Mouse (Mus musculus) lung, embryonic 16.5 days (tissue): ENCODE results near the gene Brat1. TPM values are rescaled to one million over a fixed set of nuclear protein-coding genes. Genes with fewer than 3 reads are reported as not detected.

Experiments used
- ATAC-seq: fragments of 200-750 bp; cut with Nextera tagmentation; 2 replicates; pipeline ENCODE4 v1.8.0; 2017; ENCODE audit warnings: low read depth, mild to moderate bottlenecking, moderate library complexity
- H3K27ac ChIP-seq: fragments of 300-500 bp; sonication (generic); 2 replicates; pipeline ENCODE4 v1.5.1; 2014; ENCODE audit warnings: mild to moderate bottlenecking, control low read depth, low read length
- H3K27me3 ChIP-seq: fragments of 300-500 bp; sonication (generic); 2 replicates; pipeline ENCODE4 v1.6.1; 2014; ENCODE audit warnings: low read depth, low read length, mixed read lengths; ENCODE audit not compliant: control insufficient read depth, insufficient read depth
- H3K36me3 ChIP-seq: fragments of 300-500 bp; sonication (generic); 2 replicates; pipeline ENCODE4 v1.6.1; 2014; ENCODE audit warnings: low read length; ENCODE audit not compliant: control insufficient read depth, insufficient read depth
- H3K4me1 ChIP-seq: fragments of 300-500 bp; sonication (generic); replicated peaks from 2 replicates; pipeline ENCODE4 v1.6.1; 2014; ENCODE audit warnings: low read length, mixed read lengths; ENCODE audit not compliant: control insufficient read depth, insufficient read depth
- H3K4me2 ChIP-seq: fragments of 300-500 bp; sonication (generic); 2 replicates; pipeline ENCODE4 v1.6.1; 2014; ENCODE audit warnings: low read depth, low read length, control low read depth
- H3K4me3 ChIP-seq: fragments of 300-500 bp; sonication (generic); 2 replicates; pipeline ENCODE4 v1.5.1; 2014; ENCODE audit warnings: mild to moderate bottlenecking, low read length, control low read depth
- H3K9ac ChIP-seq: fragments of 300-500 bp; sonication (generic); 2 replicates; pipeline ENCODE4 v1.6.1; 2014; ENCODE audit warnings: low read length, control low read depth
- H3K9me3 ChIP-seq: fragments of 300-500 bp; sonication (generic); 2 replicates; pipeline ENCODE4 v1.6.1; 2016; ENCODE audit warnings: low read length; ENCODE audit not compliant: control insufficient read depth
- WGBS: fragments of 180-500 bp; shearing (Covaris S2); extraction: QIAGEN DNeasy Blood & Tissue Kit; methylation state at CpG from one replicate; pipeline ENCODE4 v1.1.7; 2014; 5-methylcytosine and 5-hydroxymethylcytosine counted together
- polyA plus RNA-seq: library from polyadenylated mRNA; unstranded; fragments of >200 nt; fragmentation: Nextera tagmentation; extraction: Ambion mirVana; gene quantifications from 2 replicates; pipeline ENCODE4 v1.2.1, GENCODE M21; 2015

Gene Brat1
- polyA plus RNA-seq, 1 experiment from 2014 or later = 24.4 TPM

DNA sequence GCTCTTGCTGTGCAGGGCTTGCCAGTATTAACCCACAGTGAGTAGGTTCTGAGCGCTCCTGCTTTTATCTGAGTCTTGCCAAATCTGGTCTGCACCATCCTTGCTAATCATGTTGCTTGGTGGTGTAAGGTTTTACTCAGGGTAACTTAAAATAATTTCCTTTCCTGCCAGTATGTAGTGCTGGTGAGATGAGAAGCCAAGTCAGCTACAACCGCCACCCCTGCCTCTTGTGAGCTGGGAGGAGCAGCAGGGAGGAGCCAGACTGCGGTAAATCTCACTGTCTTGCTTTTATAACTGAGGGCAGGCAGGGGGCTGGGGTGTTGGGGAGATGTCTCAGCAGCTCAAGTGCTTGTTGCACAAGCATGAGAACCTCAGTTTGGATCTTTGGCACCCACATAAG, 16.4 kb upstream of the Brat1 start:
- no peak overlapping the region for H3K4me2 ChIP-seq
- no peaks in the 10 kb centered on the region for H3K27me3 ChIP-seq
- H3K9me3 ChIP-seq = no peaks in the 10 kb centered on the region
- no peaks in the 10 kb centered on the region for H3K4me1 ChIP-seq
- no peak overlapping the region for H3K27ac ChIP-seq
- 61% methylated on average over 3 of the region's 3 CpGs for WGBS
- no peak overlapping the region for H3K4me3 ChIP-seq
- peak; percentile 71 for ATAC-seq
- peaks cover 15% of the 10 kb centered on the region for H3K36me3 ChIP-seq
- H3K9ac ChIP-seq = no peak overlapping the region

DNA sequence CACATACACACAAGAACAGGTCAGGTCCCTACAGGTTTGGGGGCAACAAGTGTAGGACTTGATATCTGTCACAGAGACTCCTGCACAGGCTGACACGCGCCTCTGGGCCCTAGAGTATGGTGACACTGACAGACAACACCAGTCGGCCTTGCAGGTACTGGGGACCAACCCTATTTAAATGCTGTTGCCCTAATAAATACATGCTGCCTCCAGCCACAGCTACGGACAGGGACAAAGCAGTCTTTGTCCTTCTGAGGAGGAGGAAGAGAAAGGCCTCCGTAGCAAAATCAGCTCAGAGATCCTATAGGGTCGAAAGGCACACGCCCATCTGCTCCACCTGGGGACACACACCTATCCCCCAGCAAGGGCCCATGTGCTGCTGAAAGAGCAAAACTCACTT, 8.8 kb upstream of the Brat1 start:
- H3K4me2 ChIP-seq = no peak overlapping the region
- 88% methylated on average over 7 of the region's 7 CpGs for WGBS
- H3K36me3 ChIP-seq = peaks cover 5% of the 10 kb centered on the region
- peaks cover 3% of the 10 kb centered on the region for H3K4me1 ChIP-seq
- no peak overlapping the region for H3K9ac ChIP-seq
- no peaks in the 10 kb centered on the region for H3K27me3 ChIP-seq
- ATAC-seq = no peak
- no peak overlapping the region for H3K4me3 ChIP-seq
- no peaks in the 10 kb centered on the region for H3K9me3 ChIP-seq
- H3K27ac ChIP-seq = no peak overlapping the region

DNA sequence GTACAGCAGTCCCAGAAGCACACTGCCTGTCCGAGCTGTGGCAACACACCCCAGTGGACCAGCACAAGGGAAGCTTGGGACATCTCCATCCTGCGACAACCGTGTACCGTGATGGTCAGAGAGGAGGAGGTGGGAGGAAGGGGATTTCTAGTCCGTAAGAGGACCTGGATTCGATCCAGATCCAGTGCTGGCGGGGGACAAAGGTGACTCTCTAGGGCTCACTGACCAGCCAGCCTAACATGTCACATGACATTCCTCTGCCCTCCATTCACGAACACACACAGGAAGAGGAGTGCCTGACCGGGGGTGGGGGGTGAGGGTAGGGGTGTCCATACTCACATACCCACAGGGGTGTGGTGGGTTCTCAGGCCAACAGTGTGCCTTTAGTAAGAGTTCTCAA, 5.0 kb upstream of the Brat1 start:
- no peaks in the 10 kb centered on the region for H3K9me3 ChIP-seq
- no peak for ATAC-seq
- no peak overlapping the region for H3K9ac ChIP-seq
- WGBS = 70% methylated on average over 9 of the region's 9 CpGs
- H3K36me3 ChIP-seq = peaks cover 3% of the 10 kb centered on the region; the same call in 1 of the 2 replicates
- peaks cover 14% of the 10 kb centered on the region for H3K4me1 ChIP-seq
- H3K4me2 ChIP-seq = no peak overlapping the region
- no peak overlapping the region for H3K4me3 ChIP-seq
- H3K27me3 ChIP-seq = no peaks in the 10 kb centered on the region
- no peak overlapping the region for H3K27ac ChIP-seq

DNA sequence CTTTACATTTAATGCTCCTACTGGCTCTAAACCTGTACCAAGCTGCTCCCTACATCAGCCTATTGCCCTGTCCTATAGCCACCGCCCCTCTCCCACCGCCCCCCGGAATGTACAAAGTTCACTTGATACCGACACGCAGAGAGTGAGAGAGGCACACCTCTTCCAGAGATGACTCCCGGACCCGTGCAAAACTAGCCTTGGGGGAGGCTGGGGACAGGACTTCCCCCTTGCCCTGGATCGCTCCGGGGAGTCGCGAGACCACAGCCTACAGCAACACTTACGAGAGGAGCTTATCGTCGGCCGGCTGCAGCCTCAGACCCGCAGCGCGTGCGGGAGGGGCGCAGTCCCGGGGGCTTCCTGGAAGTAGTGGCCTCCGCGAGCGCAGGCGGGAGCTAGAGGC, 3.1 kb upstream of the Brat1 start:
- Histone ChIP-seq H3K36me3 (peaks cover 3% of the 10 kb centered on the region; the same call in 1 of the 2 replicates), H3K27me3 (no peaks in the 10 kb centered on the region), H3K4me2 (peak overlapping the region; percentile 89), H3K4me3 (peak overlapping the region; percentile 88), H3K4me1 (peaks cover 24% of the 10 kb centered on the region), H3K27ac (peak overlapping the region; percentile 88), H3K9ac (peak overlapping the region; percentile 91), H3K9me3 (no peaks in the 10 kb centered on the region)
- ATAC-seq = peak; percentile 2
- WGBS = under 1% methylated on average over 25 of the region's 25 CpGs

DNA sequence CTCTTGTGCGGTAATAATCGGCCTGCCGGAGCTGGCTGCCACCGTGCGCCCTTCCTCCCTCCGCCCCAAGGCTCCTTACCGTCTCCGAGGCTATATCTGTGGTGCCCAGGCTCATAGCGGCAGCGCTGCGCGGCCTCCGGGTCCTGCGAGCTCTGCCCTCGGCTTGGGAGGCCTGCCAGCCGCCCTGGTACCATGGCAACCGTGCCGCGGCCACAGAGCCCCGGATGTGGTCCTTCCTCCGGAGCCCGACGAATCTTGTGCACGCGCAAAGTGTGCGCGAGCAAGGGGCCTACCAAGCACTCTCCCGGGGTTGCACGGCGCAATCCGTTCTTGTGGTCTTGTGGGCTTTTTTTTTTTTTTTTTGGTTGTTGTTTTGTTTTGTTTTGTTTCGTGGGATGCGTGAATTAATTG, 2.7 kb upstream of the Brat1 start, which contains the start of gene Iqce:
Iqce (minus strand) TSS at position 276 of the 411 bp plus-strand sequence.
- Histone ChIP-seq H3K27ac (peak within 1 kb of the TSS; percentile 88), H3K4me1 (peaks cover 24% of the 10 kb centered on the region), H3K9ac (peak within 1 kb of the TSS; percentile 91), H3K4me2 (peak within 1 kb of the TSS; percentile 89), H3K27me3 (no peaks in the 10 kb centered on the region), H3K4me3 (peak within 1 kb of the TSS; percentile 88), H3K36me3 (no peaks in the 10 kb centered on the region; the same call in 1 of the 2 replicates), H3K9me3 (no peaks in the 10 kb centered on the region)
- WGBS = under 1% methylated on average over 29 of the region's 33 CpGs
- peak; percentile 61 for ATAC-seq

DNA sequence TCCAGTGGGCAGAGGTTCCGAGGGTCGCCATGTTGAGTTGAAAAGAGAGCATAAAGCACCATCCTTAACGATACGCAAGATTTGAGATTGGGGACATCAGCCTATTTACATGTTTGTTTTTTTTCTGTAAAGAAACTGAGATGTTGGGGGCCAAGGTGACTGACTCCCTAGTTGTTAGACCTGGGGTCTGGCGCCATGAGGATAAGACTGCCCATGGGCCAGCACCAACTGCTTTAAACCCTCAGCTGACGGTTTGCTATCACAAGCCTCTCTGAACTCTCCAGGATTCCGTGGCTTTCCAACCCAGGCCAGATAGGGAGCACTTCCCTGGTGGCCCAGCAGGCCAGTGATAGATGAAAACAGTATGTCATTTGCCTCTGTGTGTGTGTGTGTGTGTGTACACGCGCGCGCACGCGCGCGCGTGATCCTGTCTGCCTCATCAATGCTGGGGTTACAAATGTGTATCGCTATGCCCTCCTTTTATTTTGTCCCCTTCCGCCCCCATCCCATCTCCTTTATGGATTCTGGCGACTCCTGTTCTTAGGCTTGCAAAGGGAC, 2.1 kb upstream of the Brat1 start:
- WGBS = 60% methylated on average over 19 of the region's 19 CpGs
- no peak for ATAC-seq
- peak overlapping the region; percentile 88 for H3K27ac ChIP-seq
- H3K4me1 ChIP-seq = peaks cover 24% of the 10 kb centered on the region
- no peaks in the 10 kb centered on the region for H3K9me3 ChIP-seq
- peak overlapping the region; percentile 88 for H3K4me3 ChIP-seq
- H3K27me3 ChIP-seq = no peaks in the 10 kb centered on the region
- H3K36me3 ChIP-seq = no peaks in the 10 kb centered on the region; the same call in 1 of the 2 replicates
- peak overlapping the region; percentile 89 for H3K4me2 ChIP-seq
- peak overlapping the region; percentile 91 for H3K9ac ChIP-seq

DNA sequence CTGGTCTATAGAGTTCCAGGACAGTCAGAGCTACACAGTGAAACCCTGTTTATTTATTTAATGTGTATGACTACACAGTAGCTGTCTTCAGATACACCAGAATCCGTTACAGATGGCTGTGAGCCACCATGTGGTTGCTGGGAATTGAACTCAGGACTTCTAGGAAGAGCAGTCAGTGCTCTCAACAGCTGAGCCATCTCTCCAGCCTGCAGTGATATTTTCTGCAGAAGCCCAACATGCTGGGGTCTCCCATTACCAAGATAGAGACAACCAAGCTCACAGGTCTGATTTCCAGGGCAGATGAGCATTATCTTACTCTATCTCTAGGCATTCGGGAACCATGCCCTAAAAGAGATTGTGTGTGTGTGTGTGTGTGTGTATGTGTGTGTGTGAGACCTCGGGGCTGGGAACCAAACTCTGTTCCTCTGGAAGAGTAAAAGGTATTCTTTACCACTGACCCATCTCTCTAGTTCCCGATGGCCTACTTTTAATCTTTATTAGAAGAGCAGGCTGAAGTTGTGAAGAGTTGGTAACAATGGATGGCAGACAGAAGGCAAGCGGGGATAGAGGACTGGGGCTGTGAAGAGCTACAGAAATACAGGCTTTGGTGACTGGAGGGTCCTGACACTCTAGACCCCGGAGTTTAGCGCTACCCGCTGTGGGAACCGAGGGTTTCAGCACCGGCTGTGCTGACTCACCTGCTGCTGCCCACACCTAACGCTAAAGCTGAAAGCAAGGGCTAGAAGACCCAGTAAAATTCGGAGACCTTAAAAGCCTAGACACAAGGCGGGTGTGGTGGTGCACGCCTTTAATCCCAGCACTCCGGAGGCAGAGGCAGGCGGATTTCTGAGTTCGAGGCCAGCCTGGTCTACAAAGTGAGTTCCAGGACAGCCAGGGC, 1.1 kb upstream of the Brat1 start:
- H3K4me1 ChIP-seq = peaks cover 24% of the 10 kb centered on the region
- no peaks in the 10 kb centered on the region for H3K27me3 ChIP-seq
- 32% methylated on average over 17 of the region's 17 CpGs for WGBS
- peak overlapping the region; percentile 77 for H3K4me3 ChIP-seq
- H3K4me2 ChIP-seq = peak overlapping the region; percentile 52
- H3K9ac ChIP-seq = peak overlapping the region; percentile 25
- ATAC-seq = no peak
- no peaks in the 10 kb centered on the region for H3K9me3 ChIP-seq
- peak overlapping the region; percentile 95 for H3K27ac ChIP-seq
- no peaks in the 10 kb centered on the region for H3K36me3 ChIP-seq

DNA sequence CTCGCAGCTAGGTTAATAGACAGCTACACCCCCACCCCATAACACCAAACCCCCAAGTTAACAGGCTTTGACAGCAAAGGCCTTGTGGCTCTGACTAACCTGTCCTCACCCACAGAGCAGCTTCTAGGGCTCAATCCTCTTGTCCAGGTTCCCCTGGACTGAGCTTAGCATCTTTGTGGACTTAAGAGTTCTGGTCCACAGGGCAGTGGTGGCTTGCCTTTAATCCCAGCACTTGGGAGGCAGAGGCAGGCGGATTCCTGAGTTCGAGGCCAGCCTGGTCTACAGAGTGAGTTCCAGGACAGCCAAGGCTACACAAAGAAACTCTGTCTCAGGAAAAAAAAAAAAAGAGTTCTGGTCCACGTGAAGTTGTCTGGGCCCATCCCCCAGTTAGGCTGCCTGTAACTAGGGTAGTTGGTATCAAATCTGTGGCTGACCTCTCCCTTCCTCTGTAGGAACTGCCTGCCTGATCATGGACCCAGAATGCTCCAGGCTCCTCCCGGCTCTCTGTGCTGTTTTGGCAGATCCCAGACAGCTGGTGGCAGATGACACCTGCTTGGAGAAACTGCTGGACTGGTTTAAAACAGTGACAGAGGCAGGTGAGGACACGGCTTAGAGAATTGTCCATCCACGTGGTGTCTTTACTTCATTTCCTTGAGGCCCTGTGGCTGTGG, 825 bp downstream of the Brat1 start:
- peak overlapping the region; percentile 77 for H3K4me3 ChIP-seq
- H3K4me1 ChIP-seq = peaks cover 22% of the 10 kb centered on the region
- peak overlapping the region; percentile 84 for H3K9ac ChIP-seq
- WGBS = 49% methylated on average over 7 of the region's 7 CpGs
- H3K9me3 ChIP-seq = no peaks in the 10 kb centered on the region
- H3K27me3 ChIP-seq = no peaks in the 10 kb centered on the region
- ATAC-seq = no peak
- peak overlapping the region; percentile 82 for H3K27ac ChIP-seq
- peak overlapping the region; percentile 87 for H3K4me2 ChIP-seq
- peaks cover 7% of the 10 kb centered on the region; the same call in 1 of the 2 replicates for H3K36me3 ChIP-seq

DNA sequence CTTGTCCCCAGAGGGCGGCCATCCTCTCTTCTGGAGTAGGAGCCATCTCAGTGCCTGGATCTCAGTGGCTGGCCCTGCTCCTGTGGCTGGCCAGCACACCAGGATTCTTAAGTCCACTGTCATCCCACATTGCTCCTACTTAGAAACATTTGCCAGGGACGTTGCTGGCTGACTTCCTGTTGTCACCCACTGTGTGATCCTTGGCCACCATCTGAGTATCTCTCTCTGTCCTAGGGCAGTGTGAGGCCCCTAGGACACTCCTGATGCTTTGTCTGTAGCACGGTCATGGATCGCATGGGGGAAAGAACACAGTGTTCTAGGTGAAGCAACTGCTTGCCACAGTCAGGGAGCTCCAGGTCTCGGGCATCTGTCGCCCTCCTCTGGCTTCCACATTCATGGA, 5.5 kb downstream of the Brat1 start:
- Histone ChIP-seq H3K4me3 (no peak overlapping the region), H3K4me2 (no peak overlapping the region), H3K9ac (no peak overlapping the region), H3K27ac (no peak overlapping the region), H3K4me1 (peaks cover 9% of the 10 kb centered on the region), H3K36me3 (peaks cover 25% of the 10 kb centered on the region), H3K9me3 (no peaks in the 10 kb centered on the region), H3K27me3 (no peaks in the 10 kb centered on the region)
- WGBS = 90% methylated on average over 6 of the region's 6 CpGs
- ATAC-seq = no peak
